In the genomic region with DNA sequence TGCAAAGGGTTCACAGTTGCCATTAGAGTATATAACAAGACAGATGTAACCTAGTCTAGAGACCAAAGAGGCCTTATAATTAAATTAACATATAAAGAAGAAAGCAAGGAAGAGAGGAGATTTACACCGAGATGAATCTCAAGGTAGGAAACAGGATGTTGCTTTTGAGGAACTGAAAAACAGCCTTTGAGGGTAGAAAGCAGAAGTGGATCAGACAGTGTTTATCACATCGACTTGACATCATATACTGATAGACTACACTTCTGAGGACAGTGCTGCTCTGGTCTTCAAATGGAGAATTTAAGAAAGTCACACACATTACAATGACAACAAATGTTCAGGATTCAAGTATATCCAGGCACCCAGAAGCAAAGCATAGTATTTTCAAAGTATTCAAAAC, we compare ENCODE assay signal across 35 mouse cellular contexts. TPM values are rescaled to one million over a fixed set of nuclear protein-coding genes. Genes with fewer than 3 reads are reported as not detected.
DNase-seq lines count a peak whose midpoint lies in the region; ATAC-seq and TF ChIP-seq lines count a peak whose summit lies in the region.
"Had no signal": no experiment of that assay in that cellular context is flagged by ENCODE, and none has a peak within 500 bp of the region (broad histone marks: within the 10 kb centered on the region; RNA-seq: fewer than 3 reads in every experiment).

No protein-coding gene starts in this region.

- H3K79me2 ChIP-seq in liver, adult 2 months (ENCODE audit: control insufficient read depth, insufficient read depth, low read length), result no peaks in the 10 kb centered on the region

- peak; percentile 8 for DNase-seq in liver, adult 2 months (ENCODE audit: extremely low read depth, low read depth, low spot score)
- DNase-seq in B cell, adult 2 months, result peak; percentile 44 to 52
- DNase-seq in gastrocnemius, postnatal 36 days, result no peak
- DNase-seq in heart, postnatal 14 days, result no peak
- DNase-seq: adrenal gland, adult 8-10 months; cerebellum, adult 8-10 months; kidney, adult 9 months; kidney, postnatal 14 days; layer of hippocampus, postnatal 36 days; liver, embryonic 13.5 days; lung, embryonic 14.5 days; retina, postnatal 1 day; right cerebral cortex, postnatal 25 days; thymus, adult 18-20 months; thymus, postnatal 36 days had no signal

- ATAC-seq in liver, embryonic 12.5 days, result no peak
- peak; percentile 99 for ATAC-seq in granulocyte monocyte progenitor cell, adult 5-6 weeks (replicated peaks; ENCODE audit: poor library complexity, severe bottlenecking)
- peak; percentile 99 for ATAC-seq in neutrophil, adult 5-6 weeks (ENCODE audit: extremely low read depth, insufficient number of reproducible peaks, low FRiP score, poor library complexity, severe bottlenecking)
- no peak for ATAC-seq in cerebellum, adult (ENCODE audit: insufficient number of reproducible peaks, low FRiP score, low TSS enrichment)
- ATAC-seq: activated CD4-positive, CD25-positive, alpha-beta regulatory T cell, adult 4 months; hindbrain, postnatal 0 days; intestine, embryonic 16.5 days; midbrain, embryonic 13.5 days had no signal

- H3K4me1 ChIP-seq in liver, adult 2 months (ENCODE audit: control insufficient read depth, insufficient read depth, low read length), result no peaks in the 10 kb centered on the region
- H3K4me1 ChIP-seq in liver, embryonic 12.5 days, result no peaks in the 10 kb centered on the region
- H3K4me1 ChIP-seq: embryonic facial prominence, embryonic 10.5 days; forebrain, embryonic 10.5 days; heart, embryonic 10.5 days; hindbrain, embryonic 10.5 days; limb, embryonic 12.5 days; liver, embryonic 13.5 days; midbrain, embryonic 13.5 days; neural tube, embryonic 12.5 days had no signal

- intact Hi-C loops in gastrocnemius, postnatal 36 days (cut with DNase I), result no loop called here
- intact Hi-C loops in heart, postnatal 14 days (cut with DNase I), result no loop called here

- TF ChIP-seq POLR2A in liver, adult 2 months (IDR thresholded peaks at IDR 0.05; ENCODE audit: extremely low read depth, insufficient read depth, low read length), result no peak

- no peaks in the 10 kb centered on the region for H3K9me3 ChIP-seq in liver, embryonic 12.5 days (replicated peaks)
- H3K9me3 ChIP-seq: G1E; heart, embryonic 10.5 days; liver, embryonic 13.5 days had no signal

- WGBS in liver, adult 2 months, result 71% methylated on average over 2 of the region's 2 CpGs
- 28% methylated on average over 2 of the region's 2 CpGs for WGBS in liver, embryonic 12.5 days (ENCODE audit: insufficient replicate concordance)

- no peak for TF ChIP-seq CTCF in liver, adult 2 months (IDR thresholded peaks at IDR 0.05; ENCODE audit: low read depth, low read length)

- no peaks in the 10 kb centered on the region for H3K27me3 ChIP-seq in liver, adult 2 months (ENCODE audit: control insufficient read depth, insufficient read depth, low read length)
- no peaks in the 10 kb centered on the region for H3K27me3 ChIP-seq in liver, embryonic 12.5 days (replicated peaks)
- H3K27me3 ChIP-seq: limb, embryonic 12.5 days; liver, embryonic 13.5 days; megakaryocyte, embryonic 14.5 days; midbrain, embryonic 13.5 days; neural tube, embryonic 12.5 days had no signal

- no peak overlapping the region for H3K4me2 ChIP-seq in liver, embryonic 12.5 days
- H3K4me2 ChIP-seq: limb, embryonic 12.5 days; liver, embryonic 13.5 days; lung, embryonic 14.5 days; midbrain, embryonic 13.5 days; neural tube, embryonic 12.5 days had no signal

- no peaks in the 10 kb centered on the region for H3K36me3 ChIP-seq in liver, adult 2 months (ENCODE audit: control insufficient read depth, insufficient read depth, low read length)
- H3K36me3 ChIP-seq in liver, embryonic 12.5 days, result no peaks in the 10 kb centered on the region
- H3K36me3 ChIP-seq: embryonic facial prominence, embryonic 10.5 days; forebrain, embryonic 10.5 days; G1E; heart, embryonic 10.5 days; hindbrain, embryonic 10.5 days; limb, embryonic 12.5 days; liver, embryonic 13.5 days; midbrain, embryonic 13.5 days; neural tube, embryonic 12.5 days had no signal

- H3K27ac ChIP-seq in liver, adult 2 months (replicated peaks; ENCODE audit: insufficient read depth, low read depth, low read length), result no peak overlapping the region
- no peak overlapping the region for H3K27ac ChIP-seq in liver, embryonic 12.5 days
- H3K27ac ChIP-seq: embryonic facial prominence, embryonic 10.5 days; forebrain, embryonic 10.5 days; heart, embryonic 10.5 days; hindbrain, embryonic 10.5 days; hindbrain, postnatal 0 days; limb, embryonic 12.5 days; liver, embryonic 13.5 days; midbrain, embryonic 13.5 days; neural tube, embryonic 12.5 days had no signal

- H3K9ac ChIP-seq in liver, adult 2 months (ENCODE audit: low read depth, low read length), result no peak overlapping the region
- H3K9ac ChIP-seq in liver, embryonic 12.5 days, result no peak overlapping the region
- H3K9ac ChIP-seq: limb, embryonic 12.5 days; liver, embryonic 13.5 days; lung, embryonic 14.5 days; midbrain, embryonic 13.5 days; neural tube, embryonic 12.5 days had no signal

- H3K4me3 ChIP-seq in liver, adult 2 months (ENCODE audit: insufficient read depth, low read depth, low read length), result no peak overlapping the region
- H3K4me3 ChIP-seq in liver, embryonic 12.5 days, result no peak overlapping the region
- H3K4me3 ChIP-seq: embryonic facial prominence, embryonic 10.5 days; forebrain, embryonic 10.5 days; heart, embryonic 10.5 days; hindbrain, embryonic 10.5 days; limb, embryonic 12.5 days; liver, embryonic 13.5 days; megakaryocyte, embryonic 14.5 days; midbrain, embryonic 13.5 days; neural tube, embryonic 12.5 days had no signal

RNA-seq across cellular contexts. Expression of a gene that starts 34.4 kb away (rescaled TPM):
- total RNA-seq in liver, adult 2 months (2014; rRNA removed), result not detected in 2 replicates
- not detected in 2 replicates for polyA plus RNA-seq in liver, adult 2 months (2012; rRNA removed)
- polyA plus RNA-seq in liver, embryonic 12.5 days (2016; fragmentation: Nextera tagmentation; extraction: Ambion mirVana), result not detected in 2 replicates
- not detected in 2 replicates for total RNA-seq in granulocyte monocyte progenitor cell, adult 5-6 weeks (2014; fragmentation: Nextera tagmentation)
- total RNA-seq in granulocyte monocyte progenitor cell, adult 5-6 weeks (2017), result not detected in 2 replicates
- 0.58 TPM in 1 of 2 replicates, not detected in the other for total RNA-seq in neutrophil, adult 5-6 weeks (2017)
- total RNA-seq in gastrocnemius, postnatal 36 days (2021), result not detected
- not detected for total RNA-seq in heart, postnatal 14 days (2021)
- total RNA-seq: adrenal gland, adult 8-10 months; layer of hippocampus, postnatal 36 days had no signal
- polyA plus RNA-seq: activated CD4-positive, CD25-positive, alpha-beta regulatory T cell, adult 4 months; forebrain, embryonic 10.5 days; G1E; gonadal fat pad, adult 2 months; heart, embryonic 10.5 days; heart, embryonic 16.5 days; intestine, embryonic 16.5 days; liver, embryonic 13.5 days; lung, embryonic 14.5 days; spleen, adult 2 months; stomach, embryonic 16.5 days had no signal

Comparison
In these comparisons a context has a peak if more than half of its experiments do, and no peak if none do; other contexts are left out.
1. DNase-seq: peak in liver, adult 2 months (single experiment) and B cell, adult 2 months (2 of 2); none in gastrocnemius, postnatal 36 days (0 of 2) and heart, postnatal 14 days (0 of 2).
2. ATAC-seq: peak in granulocyte monocyte progenitor cell, adult 5-6 weeks (single experiment) and neutrophil, adult 5-6 weeks (single experiment); none in liver, embryonic 12.5 days (single experiment) and cerebellum, adult (single experiment).